Mouse (Mus musculus): ENCODE measurements around the gene Olfr1437.

DNA sequence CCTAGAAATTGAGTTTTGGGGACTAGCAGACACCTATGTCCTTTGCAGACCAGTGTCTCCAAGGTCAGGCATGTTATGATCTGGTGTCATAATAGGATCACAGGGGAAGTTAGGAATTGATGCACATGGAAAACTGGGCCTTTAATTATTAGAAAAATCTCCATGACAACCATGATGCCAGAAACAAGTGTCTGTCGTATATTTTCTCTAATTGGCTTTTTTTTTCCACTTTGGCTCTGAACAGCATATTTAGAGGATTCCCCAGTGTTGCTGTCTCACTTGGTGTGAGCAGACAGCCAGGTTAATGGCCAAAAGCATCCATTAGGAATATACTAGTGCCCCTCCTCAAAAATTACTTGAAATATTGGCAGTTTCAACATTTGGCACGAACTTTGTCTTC, 45.3 kb downstream of the Olfr1437 start, which contains the start of gene Olfr1434:
- TF ChIP-seq CTCF (IDR thresholded peaks at IDR 0.05; ENCODE audit: low read depth) (no peak), EP300 (IDR thresholded peaks at IDR 0.05; ENCODE audit: low read depth) (no peak)
